Mouse (Mus musculus): ENCODE data around the gene Nek7.

DNA sequence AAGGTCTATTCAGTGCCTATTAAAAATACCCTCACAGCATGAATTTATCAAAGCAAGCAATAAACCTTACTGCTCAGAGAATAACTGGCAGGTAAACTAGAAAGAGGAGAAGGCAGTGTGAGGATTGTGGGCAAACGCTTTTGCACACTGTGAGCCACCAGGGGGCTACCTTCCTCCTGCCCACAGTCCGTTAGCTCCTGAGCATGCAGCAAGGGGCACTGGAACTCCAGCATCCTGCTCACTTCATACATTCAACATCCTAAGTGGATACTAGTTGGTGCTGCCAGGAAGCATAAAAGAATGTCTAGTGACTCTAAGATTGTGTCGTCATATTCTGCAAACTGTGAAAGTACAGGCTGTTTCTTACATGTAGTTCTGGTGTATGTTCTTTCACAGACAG, 61.6 kb downstream of the Nek7 start:
- TF ChIP-seq CTCF (IDR thresholded peaks at IDR 0.05; ENCODE audit: extremely low read depth, insufficient read length, insufficient replicate concordance, low read depth, low read length): peak; percentile 46; the same call in 1 of the 2 replicates
- no peak for TF ChIP-seq POLR2A (IDR thresholded peaks at IDR 0.05; ENCODE audit: low read depth, low read length)

Data from small intestine, adult 2 months (tissue).